Mouse (Mus musculus): ENCODE results near the gene Gm28038.

Gene Gm28038

DNA sequence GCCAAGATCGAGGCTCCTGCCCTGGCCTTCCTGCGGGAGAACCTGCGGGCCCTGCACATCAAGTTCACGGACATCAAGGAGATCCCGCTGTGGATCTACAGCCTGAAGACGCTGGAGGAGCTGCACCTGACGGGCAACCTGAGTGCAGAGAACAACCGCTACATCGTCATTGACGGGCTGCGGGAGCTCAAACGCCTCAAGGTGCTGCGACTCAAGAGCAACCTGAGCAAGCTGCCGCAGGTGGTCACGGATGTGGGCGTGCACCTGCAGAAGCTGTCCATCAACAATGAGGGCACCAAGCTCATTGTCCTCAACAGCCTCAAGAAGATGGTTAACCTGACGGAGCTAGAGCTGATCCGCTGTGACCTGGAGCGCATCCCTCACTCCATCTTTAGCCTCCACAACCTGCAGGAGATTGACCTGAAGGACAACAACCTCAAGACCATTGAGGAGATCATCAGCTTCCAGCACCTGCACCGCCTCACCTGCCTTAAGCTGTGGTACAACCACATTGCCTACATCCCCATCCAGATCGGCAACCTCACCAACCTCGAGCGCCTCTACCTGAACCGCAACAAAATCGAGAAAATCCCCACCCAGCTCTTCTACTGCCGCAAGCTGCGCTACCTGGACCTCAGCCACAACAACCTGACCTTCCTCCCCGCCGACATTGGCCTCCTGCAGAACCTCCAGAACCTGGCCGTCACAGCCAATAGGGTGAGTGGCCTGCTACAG lies 24.1 kb upstream of the Gm28038 start:
- DNase-seq (ENCODE audit: low spot score in 2 of 2) = no peak

DNA sequence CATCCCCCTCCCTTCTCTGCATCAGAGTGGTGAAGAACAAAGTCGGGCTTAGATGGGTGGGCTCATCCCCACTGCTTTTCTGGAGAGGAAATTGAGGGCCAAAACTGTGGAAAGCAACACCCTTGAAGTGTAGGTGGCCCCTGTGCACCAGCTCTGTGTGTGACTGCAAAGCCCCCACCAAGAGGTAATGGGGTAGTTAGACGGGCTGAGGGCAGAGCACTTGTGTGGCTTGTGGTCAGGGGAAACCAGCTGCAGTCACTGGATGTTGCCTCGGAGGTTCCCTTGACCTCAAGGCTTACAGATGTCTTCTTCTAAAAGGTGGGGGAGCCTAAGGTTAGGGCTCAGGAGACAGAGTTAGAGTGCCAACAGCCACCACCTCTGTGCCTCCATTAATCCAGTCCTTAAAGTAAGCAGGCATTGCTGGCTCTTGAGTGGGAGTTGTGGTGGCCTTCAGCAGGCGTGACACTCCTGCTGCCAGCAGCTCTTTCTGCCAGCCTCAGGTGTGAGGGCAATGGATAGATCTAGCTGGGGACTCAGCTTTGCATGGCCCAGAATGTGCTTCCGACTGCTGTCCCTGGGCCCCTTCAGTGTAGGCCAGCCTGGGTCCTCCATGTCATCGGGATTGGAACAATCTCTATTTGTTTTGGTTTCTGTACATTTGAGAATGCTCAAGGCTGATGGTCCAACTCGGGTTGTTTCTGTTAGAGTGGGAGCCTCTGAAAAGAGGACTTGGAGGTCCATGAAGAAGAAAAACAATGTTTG lies 23.0 kb upstream of the Gm28038 start:
- DNase-seq (ENCODE audit: low spot score in 2 of 2) = no peak

DNA sequence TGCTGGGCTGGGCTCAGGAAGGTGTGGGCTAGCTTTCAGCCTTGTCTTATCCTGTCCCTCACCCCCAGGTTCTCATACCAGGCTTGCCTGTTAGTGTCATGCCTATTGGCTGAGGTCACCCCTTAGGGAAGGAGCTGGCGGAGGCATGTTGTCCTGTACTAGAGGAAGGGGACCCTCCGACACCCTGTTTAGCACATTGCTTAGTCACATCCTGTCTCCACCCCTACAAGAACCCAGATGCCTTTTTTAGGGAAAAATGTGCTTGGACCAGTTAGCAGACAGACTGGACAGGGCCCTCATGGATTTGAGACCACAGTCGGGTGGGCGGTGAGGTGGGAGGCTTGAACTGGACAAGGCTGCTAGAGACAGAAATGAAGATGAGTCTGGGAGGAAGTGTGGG lies 22.2 kb upstream of the Gm28038 start:
- no peak for DNase-seq (ENCODE audit: low spot score in 2 of 2)

DNA sequence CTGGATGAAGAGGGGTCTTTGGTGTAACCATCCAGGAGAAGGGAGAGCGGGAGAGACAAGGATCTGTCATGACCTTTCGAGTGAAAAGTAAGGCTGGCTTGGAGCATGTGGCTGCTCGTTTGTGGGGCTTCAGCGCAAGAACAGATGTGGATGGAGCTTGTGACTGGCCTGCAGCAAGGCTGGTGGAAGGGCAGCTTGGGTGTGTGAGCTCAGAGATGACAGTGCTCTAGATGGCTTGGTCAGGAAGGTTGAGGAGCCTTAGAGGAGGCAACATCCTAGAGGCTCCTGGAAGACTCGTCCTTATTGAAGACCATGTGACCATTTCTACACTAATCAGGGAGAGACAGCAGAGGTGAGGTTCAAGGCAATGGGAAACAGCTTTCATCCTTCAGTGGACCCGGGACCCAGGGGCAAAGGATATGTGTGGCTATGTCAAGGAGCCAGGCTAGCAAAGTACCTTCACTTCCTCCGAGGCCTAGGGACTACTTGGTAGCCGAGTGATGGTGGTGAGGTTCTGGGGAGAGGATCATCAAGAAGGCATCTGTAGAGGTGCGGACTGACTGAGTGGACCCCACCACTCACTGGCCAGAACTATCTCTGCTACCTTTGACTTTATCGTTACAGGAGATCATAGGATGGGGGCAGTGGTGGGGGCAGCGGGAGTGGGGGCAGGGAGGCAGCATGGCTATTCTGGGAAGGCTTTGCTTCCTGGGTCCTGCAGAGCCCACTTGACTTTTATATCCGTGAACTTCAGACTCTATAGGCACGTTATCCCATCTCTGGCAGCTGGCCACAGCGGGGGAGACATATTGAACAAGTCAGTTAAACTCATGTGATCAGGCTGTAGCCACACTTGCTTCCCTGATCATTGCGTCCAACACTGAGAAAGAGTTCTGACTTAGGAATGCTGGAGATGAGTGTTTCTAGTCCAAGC lies 21.4 kb upstream of the Gm28038 start:
- DNase-seq (ENCODE audit: low spot score in 2 of 2) = no peak

DNA sequence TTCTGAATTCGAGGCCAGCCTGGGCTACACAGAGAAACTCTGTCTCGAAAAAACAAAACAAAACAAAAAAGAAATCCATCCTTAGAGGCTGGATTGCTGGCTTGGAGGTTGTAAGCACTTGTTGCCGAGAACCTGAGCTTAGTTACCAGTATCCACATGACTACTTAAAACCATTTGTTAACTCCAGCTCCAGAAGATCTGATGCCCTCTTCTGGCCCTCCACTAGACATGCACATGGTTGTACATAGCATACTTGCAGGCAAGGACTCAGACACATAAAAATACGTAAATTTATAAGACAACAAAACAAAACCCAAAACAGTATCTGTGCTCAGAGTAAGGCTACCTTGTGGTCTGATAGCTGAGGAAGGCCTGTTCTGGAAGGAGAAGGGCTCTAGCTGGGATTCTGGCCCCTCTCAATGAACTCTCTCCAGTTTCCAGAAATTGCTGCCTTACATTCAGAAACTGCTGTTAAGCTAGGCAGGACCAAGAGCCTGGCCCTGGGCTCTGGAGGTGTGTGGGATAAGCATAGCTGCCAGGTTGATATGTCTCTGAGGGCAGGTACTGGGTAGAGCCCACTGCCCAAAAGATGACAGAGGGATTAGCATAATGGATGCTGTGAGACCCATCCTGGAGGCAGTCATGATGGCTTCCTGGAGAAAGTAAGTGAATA lies 19.6 kb upstream of the Gm28038 start:
- DNase-seq (ENCODE audit: low spot score in 2 of 2) = no peak

DNA sequence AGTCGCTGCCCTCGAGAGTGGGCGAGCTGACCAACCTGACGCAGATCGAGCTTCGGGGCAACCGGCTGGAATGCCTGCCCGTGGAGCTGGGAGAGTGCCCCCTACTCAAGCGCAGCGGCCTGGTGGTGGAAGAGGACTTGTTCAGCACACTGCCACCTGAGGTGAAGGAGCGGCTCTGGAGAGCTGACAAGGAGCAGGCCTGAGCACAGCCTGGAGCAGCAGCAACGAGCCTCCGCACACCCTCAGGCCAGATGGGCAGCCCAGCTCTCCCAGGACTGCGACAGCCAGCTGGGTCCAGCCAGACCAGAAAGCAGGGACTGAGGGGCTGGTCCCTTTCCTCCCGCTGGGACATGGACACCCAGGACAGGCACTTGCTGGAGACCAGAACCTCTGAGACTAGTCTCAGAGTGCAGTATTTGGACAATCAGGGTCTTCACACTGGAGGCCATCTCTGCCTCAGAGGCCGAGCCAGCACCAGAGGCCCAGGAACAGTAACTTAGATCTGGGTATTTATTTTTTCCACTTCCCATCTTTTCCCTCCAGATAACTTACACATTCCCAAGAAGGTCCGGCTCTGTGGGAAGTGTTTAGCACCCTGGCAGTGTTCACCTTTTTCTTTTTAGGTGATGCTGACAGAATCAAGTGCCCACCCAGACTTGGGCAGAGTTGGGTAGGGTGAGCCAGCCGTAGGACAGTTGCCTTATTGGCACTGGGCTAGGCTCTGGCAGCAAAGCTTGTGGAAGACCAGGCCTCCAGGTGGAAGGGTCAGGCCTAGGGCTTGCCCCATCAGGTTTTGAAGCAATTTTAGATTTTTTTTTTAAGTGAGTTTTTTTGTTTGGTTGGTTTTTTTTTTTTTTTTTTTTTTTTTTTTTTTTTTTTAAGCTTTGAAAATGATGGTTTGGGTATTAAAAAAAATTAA lies 18.7 kb upstream of the Gm28038 start:
- no peak for DNase-seq (ENCODE audit: low spot score in 2 of 2)

DNA sequence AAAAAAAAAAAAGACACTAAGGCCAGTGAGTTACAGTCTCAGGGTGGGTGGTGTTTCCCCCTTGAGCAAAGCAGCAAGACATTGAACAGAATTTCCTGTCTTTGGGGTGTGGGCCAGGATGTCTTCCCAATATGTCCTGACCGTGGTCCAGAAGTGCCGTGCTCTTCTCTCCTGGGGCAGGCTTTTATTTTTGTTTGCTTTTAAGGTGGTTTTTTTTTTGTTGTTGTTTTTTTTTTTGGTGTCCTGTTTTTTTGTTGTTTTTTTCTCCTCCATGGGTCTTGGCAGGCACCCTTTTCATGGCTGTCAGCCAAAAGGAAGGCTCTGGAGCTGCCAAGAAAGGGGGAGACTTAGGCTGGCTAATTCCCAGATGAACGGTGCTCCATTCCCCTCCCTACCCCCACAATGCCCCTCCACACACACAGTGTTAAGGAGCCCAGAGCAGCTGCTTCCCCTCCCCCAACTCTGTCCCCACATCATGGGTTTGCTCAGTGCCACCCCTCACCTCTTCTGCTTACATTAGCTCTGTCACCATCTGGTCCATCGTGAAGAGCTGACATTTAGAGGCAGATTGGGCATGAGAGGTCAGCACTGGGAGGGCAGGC lies 17.9 kb upstream of the Gm28038 start:
- peak; percentile 47 to 57 for DNase-seq (ENCODE audit: low spot score in 2 of 2)

DNA sequence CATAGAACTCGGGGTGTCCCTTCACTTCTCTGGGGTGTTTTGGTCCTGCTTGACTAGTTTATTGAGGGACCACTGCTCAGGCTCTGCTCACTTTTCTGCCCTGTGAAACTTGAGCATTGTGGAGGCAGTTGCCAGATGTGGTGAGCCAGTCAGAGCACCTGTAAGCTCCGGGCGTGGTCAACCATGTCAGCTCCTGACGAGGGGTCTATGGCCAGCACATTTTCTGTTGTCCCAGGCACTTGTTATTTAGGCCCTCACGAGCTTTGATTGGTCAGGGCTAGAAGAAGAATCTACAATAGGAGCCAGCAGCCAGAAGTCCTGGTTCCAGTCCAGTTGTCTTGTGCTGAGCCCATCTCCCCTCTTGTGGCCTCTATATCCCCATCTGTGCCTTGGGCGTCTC lies 17.0 kb upstream of the Gm28038 start:
- DNase-seq (ENCODE audit: low spot score in 2 of 2) = no peak

DNA sequence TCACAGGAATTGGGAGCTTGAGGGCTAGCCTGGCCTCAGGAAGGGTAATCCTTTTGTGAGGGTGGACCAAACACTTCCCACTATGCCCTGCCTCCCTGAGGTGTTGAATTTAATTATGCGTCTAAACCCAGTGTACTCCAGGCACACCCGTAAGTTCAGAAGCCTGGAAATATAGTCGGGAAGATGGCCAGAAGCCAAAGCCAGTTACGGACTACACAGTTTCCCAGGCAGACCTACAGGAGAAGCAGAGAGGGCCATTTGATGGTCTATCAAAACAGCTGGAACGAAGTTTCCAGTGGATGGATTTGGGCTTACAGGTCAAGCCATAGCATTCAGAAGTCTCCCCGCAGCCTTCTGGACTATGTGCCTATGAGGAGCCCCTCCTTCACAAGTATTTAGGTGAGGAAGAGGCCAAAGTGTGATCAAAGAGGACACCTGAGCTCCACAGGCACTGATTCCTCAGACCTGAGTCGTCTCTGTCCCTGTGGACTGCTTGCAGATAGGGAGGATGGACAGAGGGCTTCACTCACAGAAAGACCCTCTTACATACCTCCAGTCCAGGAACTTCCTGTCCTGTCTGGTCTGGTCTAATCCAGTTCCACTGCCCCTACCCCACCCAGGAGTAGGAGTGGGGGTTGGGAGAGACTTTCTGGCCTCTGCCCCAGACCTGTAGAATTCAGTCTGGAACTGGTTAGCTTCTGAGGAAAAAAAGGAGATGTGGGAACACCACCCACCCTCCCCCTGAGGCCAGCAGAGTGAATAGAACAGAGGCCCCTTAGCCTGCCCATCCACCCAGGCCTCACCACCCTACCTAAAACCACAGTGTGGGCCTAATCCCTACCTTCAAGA lies 15.9 kb upstream of the Gm28038 start:
- no peak for DNase-seq (ENCODE audit: low spot score in 2 of 2)

DNA sequence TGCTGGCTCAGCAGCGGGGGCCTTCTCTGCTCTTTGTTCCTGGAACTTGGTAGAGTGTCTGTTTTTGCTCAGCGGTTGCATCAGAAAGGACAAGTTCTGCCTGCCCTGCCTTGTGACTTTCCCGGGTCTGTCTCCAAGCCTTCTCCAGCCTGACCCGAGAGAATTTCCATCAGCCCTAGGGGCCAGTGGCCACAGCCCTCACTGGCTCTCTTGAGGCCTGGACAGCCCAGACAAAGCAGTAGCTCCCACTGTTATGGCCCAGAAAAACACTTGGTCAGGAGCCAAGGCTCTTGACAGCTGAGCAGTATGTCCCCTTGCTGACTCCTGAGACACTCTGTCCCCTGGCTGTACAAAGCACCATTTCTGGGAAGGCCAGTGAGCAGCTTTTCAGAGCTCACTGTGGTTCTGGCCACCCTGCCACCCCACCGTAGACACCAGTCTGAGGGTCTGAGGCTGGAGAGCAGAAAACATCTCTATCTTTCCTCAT lies 15.0 kb upstream of the Gm28038 start, which contains the start of gene Phyhd1:
Gene Phyhd1 (plus strand): TSS at position 437 of the 487 bp plus-strand sequence.
- peak; percentile 48 to 64 for DNase-seq (ENCODE audit: low spot score in 2 of 2)

DNA sequence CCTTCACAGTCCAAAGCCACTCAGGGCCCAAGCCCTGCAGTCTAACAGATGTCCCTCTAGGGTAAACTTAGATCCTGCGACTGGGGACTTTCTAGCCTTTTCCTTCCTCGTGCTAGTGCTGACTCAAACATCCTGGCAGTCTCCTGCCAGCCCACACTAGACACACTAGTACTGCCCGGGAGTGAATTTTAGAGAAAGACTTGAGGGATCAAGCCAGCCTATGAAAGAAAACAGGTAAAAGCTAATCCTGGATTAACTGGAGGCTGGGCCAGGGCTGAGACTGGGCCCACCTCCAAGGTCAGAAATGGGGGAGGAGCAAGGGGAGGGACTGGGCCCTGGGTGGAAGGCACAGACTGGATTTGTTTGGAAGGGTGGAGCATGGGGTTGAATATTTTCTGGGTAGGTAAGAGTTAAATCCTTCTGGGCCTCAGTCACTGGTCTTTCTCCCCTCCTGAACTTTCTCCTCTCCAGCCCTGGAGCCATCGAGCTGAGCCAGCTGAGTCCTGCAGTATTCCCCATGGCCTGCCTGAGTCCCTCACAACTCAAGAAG lies 14.4 kb upstream of the Gm28038 start:
- no peak for DNase-seq (ENCODE audit: low spot score in 2 of 2)

DNA sequence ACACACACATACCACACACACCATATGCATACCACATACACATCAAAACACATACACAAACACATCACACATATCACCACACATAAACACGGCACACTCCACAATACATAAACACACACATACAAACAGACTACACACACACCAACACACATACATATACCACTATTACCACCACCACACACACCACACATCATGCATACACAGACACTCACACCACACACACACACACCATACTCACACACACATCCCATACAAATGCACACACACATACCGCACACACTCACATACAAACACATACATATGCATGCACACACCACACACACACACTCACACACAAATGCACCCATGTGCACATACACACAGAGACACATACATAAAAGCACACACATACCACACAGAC lies 13.4 kb upstream of the Gm28038 start:
- no peak for DNase-seq (ENCODE audit: low spot score in 2 of 2)

DNA sequence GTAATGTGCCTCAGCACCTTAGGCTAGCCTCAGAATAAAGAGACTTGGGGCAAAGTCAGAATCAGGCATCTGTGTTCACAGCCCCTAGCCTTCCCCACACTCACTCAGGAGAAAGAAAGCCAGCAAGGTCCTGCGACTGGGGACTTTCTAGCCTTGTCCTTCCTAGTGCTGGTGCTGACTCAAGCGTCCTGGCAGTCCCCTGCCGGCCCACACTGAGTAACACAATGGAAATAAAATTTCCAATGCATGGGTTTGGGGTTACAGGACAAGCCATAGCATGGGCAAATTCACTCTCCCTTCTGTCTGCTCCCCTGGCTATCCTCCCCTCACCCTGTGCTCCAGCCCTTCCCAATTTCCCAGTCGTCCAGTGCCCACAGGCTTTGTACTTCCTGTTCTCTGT lies 12.5 kb upstream of the Gm28038 start:
- no peak for DNase-seq (ENCODE audit: low spot score in 2 of 2)

DNA sequence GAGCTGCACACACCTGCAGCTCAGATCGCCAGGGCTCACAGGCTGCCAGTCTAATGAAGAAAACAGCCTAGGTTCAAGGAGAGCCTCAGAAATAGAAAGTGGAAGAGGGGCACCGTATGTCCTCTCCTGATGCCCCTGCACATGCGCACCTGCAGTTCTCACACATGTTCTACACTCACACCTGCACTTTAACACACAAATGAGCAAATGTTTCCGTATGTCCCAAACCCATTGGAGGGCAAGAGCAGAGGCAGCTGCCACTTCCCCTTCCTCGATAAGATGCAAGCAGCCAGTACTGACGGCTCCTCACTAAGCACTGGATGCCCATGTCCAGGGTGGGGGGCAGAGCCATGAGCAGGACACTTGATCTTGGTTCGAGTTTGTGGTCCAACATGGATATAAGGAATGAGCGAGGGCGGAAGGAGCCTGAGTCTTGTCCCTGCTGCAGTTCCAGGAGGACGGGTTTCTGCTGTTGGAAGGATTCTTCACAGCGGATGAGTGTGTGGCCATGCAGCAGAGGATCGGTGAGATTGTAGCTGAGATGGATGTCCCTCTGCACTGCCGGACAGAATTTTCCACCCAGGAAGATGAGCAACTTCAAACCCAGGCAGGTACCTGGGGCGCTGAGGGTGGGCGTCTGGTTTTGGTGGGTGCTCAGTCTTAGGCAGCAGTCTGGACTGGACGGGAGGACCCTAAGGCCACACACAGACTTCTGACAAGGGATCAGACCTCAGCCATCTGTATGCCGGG lies 11.4 kb upstream of the Gm28038 start:
- no peak for DNase-seq (ENCODE audit: low spot score in 2 of 2)

DNA sequence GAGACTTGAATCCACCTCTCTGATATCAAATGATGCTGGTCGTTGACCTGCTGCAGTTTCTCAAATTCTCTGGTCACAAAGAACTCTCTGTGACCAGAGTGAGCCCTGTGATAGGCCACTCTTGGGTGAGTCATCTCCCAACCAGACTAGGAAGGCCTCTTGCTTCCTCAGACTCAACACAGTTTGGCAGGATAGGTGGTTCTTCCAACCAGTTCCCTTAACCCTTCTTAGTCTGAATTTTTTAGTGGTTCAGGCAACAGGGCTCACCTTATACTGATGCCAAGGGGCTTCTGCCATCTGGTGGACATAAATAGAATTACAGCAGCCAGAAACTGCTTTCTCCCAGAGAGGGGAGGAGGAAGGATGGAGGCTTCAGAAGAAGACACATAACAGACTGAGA lies 10.7 kb upstream of the Gm28038 start:
- peak; percentile 50 to 60 for DNase-seq (ENCODE audit: low spot score in 2 of 2)

DNA sequence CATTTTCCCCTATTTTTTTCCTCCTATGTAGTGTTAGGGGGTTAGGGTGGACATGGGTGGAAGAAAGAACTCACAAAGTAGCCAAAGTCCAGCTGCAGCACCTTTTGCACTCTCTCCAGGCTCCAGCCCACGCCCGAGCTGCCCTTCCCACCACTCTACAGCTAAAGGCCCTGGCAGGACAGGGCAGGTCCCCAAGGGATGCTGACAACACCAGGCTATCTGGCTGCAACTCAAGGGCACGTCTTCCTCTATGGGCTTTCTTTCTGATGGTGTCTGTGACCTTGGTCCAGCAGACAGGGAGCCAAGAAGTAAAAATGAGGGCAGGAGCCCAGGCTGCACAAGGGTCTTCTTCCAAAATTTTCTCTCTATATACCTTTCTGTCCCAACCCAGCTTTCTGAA lies 808 bp downstream of the Gm28038 start:
- no peak for DNase-seq (ENCODE audit: low spot score in 2 of 2)

DNA sequence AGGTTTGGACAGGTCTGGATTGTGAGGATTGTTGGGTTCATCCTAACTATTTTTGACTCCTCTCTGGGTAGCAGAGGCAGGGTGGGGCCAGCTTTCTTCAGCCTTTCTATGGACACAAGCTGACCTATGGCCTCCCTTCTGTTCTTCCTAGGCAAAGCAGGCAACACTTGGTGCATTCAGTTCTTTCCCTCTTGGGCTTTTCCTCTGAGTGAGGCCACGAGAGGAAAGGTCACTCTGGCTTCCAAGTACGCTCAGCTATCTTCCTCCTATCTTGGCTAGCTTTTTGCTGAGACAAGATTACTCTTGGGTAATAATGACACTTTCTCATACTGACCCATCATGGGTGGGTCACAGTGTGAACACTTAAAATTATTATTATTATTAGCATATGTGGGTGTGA lies 2.4 kb downstream of the Gm28038 start:
- no peak for DNase-seq (ENCODE audit: low spot score in 2 of 2)

DNA sequence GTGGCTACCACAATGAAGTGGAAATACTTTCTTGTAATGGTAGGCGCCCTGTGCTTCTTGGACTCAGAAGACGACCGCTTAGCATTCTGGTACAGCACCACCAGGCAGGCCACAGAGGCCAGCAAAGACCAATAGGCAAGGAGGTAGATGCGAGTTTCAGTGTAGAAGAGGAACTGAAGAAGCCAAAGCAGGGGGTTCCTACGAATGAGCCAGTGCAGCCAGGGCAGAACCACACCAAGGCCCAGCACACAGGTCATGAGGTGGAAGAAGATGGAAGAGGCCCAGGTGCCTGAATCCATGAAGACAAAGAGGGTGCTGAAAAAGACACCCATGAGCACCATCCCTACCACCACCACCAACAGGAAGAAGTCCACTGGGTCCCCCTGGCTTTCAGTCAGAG lies 4.2 kb downstream of the Gm28038 start:
- DNase-seq (ENCODE audit: low spot score in 2 of 2) = no peak

Measured in frontal cortex, postnatal 14 days (tissue).